Mouse (Mus musculus) midbrain, embryonic 14.5 days (tissue): Measurements from ENCODE around the gene Tmem156. TPM values are rescaled to one million over a fixed set of nuclear protein-coding genes. Genes with fewer than 3 reads are reported as not detected.

Experiments
- ATAC-seq: fragments of 200-750 bp; cut with Nextera tagmentation; 2 replicates; pipeline ENCODE4 v1.8.0; 2017; ENCODE audit warnings: moderate number of reproducible peaks, moderate library complexity; ENCODE audit not compliant: low FRiP score, low TSS enrichment
- DNase-seq: peaks from one replicate; pipeline ENCODE4 v3.0.0-alpha.2; 2015
- H3K27ac ChIP-seq: fragments of 300-500 bp; sonication (generic); replicated peaks from 2 replicates; pipeline ENCODE4 v1.5.1; 2014; ENCODE audit warnings: mild to moderate bottlenecking, low read depth, low read length, moderate library complexity
- H3K27me3 ChIP-seq: fragments of 300-500 bp; sonication (generic); 2 replicates; pipeline ENCODE4 v1.6.1; 2014; ENCODE audit warnings: low read length, control low read depth, mixed read lengths; ENCODE audit not compliant: control insufficient read depth, insufficient read depth
- H3K36me3 ChIP-seq: fragments of 300-500 bp; sonication (generic); 2 replicates; pipeline ENCODE4 v1.6.1; 2014; ENCODE audit warnings: low read length, control low read depth; ENCODE audit not compliant: control insufficient read depth, insufficient read depth
- H3K4me1 ChIP-seq: fragments of 300-500 bp; sonication (generic); 2 replicates; pipeline ENCODE4 v1.6.1; 2014; ENCODE audit warnings: mild to moderate bottlenecking, antibody characterized with exemption, low read length, control low read depth; ENCODE audit not compliant: control insufficient read depth, insufficient read depth
- H3K4me2 ChIP-seq: fragments of 300-500 bp; sonication (generic); 2 replicates; pipeline ENCODE4 v1.6.1; 2014; ENCODE audit warnings: mild to moderate bottlenecking, low read length, moderate library complexity
- H3K4me3 ChIP-seq: fragments of 300-500 bp; sonication (generic); replicated peaks from 2 replicates; pipeline ENCODE4 v1.5.1; 2014; ENCODE audit warnings: low read depth, low read length
- H3K9ac ChIP-seq: fragments of 300-500 bp; sonication (generic); replicated peaks from 2 replicates; pipeline ENCODE4 v1.6.1; 2014; ENCODE audit warnings: mild to moderate bottlenecking, low read length, moderate library complexity
- H3K9me3 ChIP-seq: fragments of 300-500 bp; sonication (generic); 2 replicates; pipeline ENCODE4 v1.6.1; 2016; ENCODE audit warnings: low read length, control low read depth, mixed read lengths; ENCODE audit not compliant: control insufficient read depth
- WGBS: fragments of 180-500 bp; shearing (Covaris S2); extraction: QIAGEN DNeasy Blood & Tissue Kit; methylation state at CpG from one replicate; pipeline ENCODE4 v1.1.7; 2014; 5-methylcytosine and 5-hydroxymethylcytosine counted together
- polyA plus RNA-seq: library from polyadenylated mRNA; unstranded; fragments of >200 nt; fragmentation: Nextera tagmentation; extraction: Ambion mirVana; gene quantifications from 2 replicates; pipeline ENCODE4 v1.2.1, GENCODE M21; 2014

The Tmem156 gene
- polyA plus RNA-seq, 1 experiment from 2014 or later = not detected

DNA sequence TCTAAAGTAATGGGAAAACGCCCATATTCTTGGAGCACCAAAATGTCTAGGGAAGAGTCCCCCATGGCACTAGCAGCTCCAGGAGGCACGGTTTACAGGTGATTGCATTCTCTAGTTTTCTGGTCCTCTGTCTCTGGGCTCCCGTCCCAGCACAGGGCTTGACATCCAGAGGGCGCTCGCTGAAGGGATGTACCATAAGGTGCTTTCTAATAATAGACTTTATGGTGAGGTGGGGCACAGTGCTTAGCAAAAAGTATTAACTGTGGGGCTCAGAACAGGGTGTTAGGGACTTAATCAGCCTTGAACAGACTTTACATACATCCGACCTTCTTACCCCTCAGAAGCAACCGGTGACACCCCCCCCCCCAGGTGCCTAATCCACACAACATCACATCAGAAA is 17.2 kb downstream of the Tmem156 start:
- no peak overlapping the region for H3K9ac ChIP-seq
- no peak overlapping the region for H3K4me2 ChIP-seq
- no peaks in the 10 kb centered on the region for H3K4me1 ChIP-seq
- no peaks in the 10 kb centered on the region for H3K27me3 ChIP-seq
- no peak overlapping the region for H3K4me3 ChIP-seq
- no peak overlapping the region for H3K27ac ChIP-seq
- no peaks in the 10 kb centered on the region for H3K9me3 ChIP-seq
- H3K36me3 ChIP-seq = no peaks in the 10 kb centered on the region
- WGBS = 67% methylated on average over 7 of the region's 7 CpGs
- DNase-seq (no peak), ATAC-seq (no peak)

DNA sequence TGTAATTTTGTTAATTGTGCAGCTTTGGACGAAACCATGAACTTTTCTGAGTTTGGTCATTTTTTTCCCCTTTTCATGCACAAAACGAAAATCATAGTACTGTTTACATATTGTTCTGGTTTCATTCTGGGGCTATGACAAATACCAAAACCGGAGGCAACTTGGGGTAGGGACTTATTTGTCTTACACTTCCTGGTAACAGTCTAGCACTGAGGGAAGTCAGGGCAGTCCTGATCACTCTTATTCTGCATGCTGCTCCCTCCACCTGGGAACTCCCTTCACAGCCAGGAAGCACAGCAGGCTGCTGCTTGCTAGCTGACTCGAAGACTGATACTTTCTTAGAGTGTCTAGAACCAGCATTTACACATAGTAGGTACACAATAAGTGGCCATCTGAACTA is 18.7 kb downstream of the Tmem156 start:
- Histone ChIP-seq H3K27me3 (no peaks in the 10 kb centered on the region), H3K36me3 (no peaks in the 10 kb centered on the region), H3K27ac (no peak overlapping the region), H3K4me2 (no peak overlapping the region), H3K9ac (no peak overlapping the region), H3K9me3 (no peaks in the 10 kb centered on the region), H3K4me1 (no peaks in the 10 kb centered on the region), H3K4me3 (no peak overlapping the region)
- ATAC-seq (no peak), DNase-seq (no peak)
- WGBS = 76% methylated on average over 4 of the region's 4 CpGs

DNA sequence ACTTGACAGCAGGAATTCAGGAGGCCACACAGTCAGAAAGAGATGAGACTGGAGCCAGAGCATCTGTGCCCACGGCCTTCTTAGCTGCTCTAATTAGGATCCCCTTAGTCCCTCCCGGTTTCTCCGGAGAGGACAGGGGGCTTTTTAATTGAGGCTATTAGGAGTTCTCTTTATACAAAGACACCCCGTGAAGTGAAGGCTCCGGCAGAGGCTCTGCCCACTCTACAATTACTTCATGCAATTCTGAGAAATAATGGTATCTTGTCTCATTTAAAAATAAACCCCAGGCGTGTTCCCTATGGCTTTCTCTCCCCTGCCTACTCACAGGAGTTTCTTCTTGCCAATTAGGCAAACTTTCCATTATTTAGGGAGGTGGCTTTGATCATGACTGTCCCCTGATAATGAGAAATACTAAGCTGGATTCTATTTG is 20.2 kb downstream of the Tmem156 start:
- ATAC-seq = peak; percentile 70; the same call in 1 of the 2 replicates
- no peaks in the 10 kb centered on the region for H3K4me1 ChIP-seq
- H3K27me3 ChIP-seq = no peaks in the 10 kb centered on the region
- no peak overlapping the region; the same call in 1 of the 2 replicates for H3K27ac ChIP-seq
- no peak overlapping the region for H3K4me2 ChIP-seq
- no peaks in the 10 kb centered on the region for H3K9me3 ChIP-seq
- H3K36me3 ChIP-seq = no peaks in the 10 kb centered on the region
- DNase-seq = peak; percentile 62
- 8% methylated on average over 6 of the region's 6 CpGs for WGBS
- no peak overlapping the region for H3K4me3 ChIP-seq
- no peak overlapping the region for H3K9ac ChIP-seq

DNA sequence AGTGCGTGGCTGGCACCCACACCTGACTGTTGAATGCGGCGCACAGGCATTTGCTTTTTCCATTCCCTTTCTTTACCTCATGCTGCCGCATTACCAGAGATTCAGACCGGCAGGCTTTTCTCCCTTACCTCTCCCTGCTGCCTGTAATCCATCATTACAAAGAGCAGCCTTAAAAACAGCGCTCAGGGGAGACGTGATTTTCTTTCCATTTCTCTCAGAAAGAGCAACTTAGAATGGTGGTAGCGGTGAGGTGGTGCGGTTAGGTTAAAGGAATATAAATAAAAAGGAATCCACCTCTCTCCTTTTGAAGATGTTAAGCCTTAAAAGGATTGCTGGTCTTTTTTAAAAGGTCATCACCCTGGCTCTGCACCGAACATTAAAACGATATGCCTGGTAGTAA is 22.1 kb downstream of the Tmem156 start:
- no peak for ATAC-seq
- DNase-seq = peak; percentile 44

DNA sequence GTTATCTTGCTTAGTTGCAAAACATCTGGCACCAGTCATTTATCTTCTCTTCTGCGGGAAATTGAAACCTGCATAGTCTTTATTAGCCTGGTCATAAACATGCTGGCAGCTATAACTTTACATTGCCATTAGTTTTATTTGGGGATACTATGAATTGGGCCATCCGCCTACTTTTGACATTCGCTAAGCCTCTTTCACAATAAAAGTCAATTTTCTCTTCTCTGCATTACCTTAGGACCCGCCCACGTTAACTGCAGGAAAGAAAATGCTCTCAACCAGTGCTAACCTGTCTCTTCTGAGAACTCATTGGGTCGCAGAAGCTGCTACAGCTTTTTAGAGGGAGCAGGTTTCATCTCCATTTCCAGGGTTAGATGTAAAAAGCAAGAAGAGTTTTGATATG is 23.8 kb downstream of the Tmem156 start:
- WGBS = 92% methylated on average over 6 of the region's 6 CpGs
- ATAC-seq = no peak

More for the DNA sequence above, 22.1 kb downstream of the Tmem156 start:
- Histone ChIP-seq H3K4me2 (no peak overlapping the region), H3K27me3 (no peaks in the 10 kb centered on the region), H3K27ac (peak overlapping the region; percentile 70; the same call in 1 of the 2 replicates), H3K4me1 (no peaks in the 10 kb centered on the region), H3K36me3 (no peaks in the 10 kb centered on the region), H3K4me3 (no peak overlapping the region), H3K9ac (no peak overlapping the region), H3K9me3 (no peaks in the 10 kb centered on the region)
- WGBS = 53% methylated on average over 11 of the region's 11 CpGs

DNA sequence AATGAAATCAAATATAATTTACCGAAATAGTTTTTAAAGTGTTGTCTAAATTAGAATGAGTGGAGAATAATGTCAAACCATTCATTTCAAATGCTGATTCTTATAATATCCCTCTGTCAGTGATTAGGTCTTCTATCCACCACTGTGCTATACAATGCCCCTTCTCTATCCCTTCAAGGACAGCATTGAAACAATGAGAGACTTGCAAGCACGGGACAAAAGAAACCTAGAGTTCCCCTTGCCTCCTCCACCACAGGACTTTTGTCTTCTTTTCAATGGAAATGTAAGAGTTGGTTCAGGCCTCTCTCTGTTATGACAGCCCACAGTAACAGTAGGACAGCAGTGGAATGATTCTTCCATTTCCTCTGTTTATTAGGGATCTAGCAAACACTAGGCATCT is 28.7 kb downstream of the Tmem156 start:
- Histone ChIP-seq H3K4me3 (no peak overlapping the region), H3K9ac (no peak overlapping the region), H3K36me3 (no peaks in the 10 kb centered on the region), H3K27me3 (no peaks in the 10 kb centered on the region), H3K4me1 (no peaks in the 10 kb centered on the region), H3K4me2 (no peak overlapping the region), H3K27ac (no peak overlapping the region), H3K9me3 (no peaks in the 10 kb centered on the region)
- WGBS = 60% methylated on average over 2 of the region's 2 CpGs
- no peak for ATAC-seq
- DNase-seq = no peak

More for the DNA sequence above, 23.8 kb downstream of the Tmem156 start:
- H3K9ac ChIP-seq = no peak overlapping the region
- no peak overlapping the region for H3K4me3 ChIP-seq
- DNase-seq = no peak
- H3K27ac ChIP-seq = no peak overlapping the region
- no peaks in the 10 kb centered on the region for H3K36me3 ChIP-seq
- no peaks in the 10 kb centered on the region for H3K27me3 ChIP-seq
- no peak overlapping the region for H3K4me2 ChIP-seq
- H3K4me1 ChIP-seq = no peaks in the 10 kb centered on the region
- H3K9me3 ChIP-seq = no peaks in the 10 kb centered on the region

DNA sequence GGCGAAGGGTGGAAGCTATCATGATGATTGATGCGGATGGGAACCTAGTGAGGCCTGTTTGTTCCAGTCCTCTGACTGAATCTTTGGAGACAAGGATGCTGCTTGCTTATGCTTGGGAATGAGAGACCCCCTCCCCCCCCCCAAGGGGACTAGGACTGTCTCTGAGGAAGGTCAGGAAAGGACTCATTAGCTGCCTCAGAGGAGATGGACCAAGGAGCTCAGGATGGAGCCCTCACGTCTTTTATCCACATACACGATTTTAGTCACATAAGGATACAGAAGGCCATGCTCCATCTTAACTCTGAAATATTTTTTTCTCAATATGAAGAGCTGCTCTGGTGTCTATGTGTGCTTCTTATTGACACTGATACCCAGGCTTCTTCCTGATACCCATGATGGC is 29.7 kb downstream of the Tmem156 start:
- Histone ChIP-seq H3K4me3 (no peak overlapping the region), H3K9ac (no peak overlapping the region), H3K4me2 (no peak overlapping the region), H3K27ac (no peak overlapping the region), H3K4me1 (no peaks in the 10 kb centered on the region), H3K36me3 (no peaks in the 10 kb centered on the region), H3K27me3 (no peaks in the 10 kb centered on the region), H3K9me3 (no peaks in the 10 kb centered on the region)
- DNase-seq (no peak), ATAC-seq (no peak)
- 92% methylated on average over 4 of the region's 4 CpGs for WGBS

DNA sequence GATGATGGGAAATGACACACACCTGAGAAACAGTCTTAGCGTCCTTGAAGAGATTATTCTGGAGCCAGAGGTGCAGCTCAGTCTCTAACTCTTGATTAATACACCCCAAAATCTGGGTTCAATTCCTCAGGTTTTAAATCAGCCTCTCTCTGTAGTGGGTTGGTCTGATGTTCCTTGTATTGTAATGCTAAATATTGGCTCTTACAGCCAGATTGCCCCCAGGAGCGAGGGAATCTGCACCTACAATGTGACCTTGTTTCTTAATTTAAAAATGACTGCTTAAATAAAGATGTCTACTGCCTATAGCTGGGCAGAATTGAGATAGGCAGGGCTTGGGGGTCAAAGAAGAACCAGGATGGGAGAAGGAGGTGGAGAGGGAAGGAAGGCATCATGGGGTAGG is 32.1 kb downstream of the Tmem156 start:
- Histone ChIP-seq H3K9ac (no peak overlapping the region), H3K4me1 (no peaks in the 10 kb centered on the region), H3K4me3 (no peak overlapping the region), H3K27ac (no peak overlapping the region), H3K9me3 (no peaks in the 10 kb centered on the region), H3K36me3 (no peaks in the 10 kb centered on the region), H3K4me2 (no peak overlapping the region), H3K27me3 (no peaks in the 10 kb centered on the region)
- ATAC-seq (no peak), DNase-seq (no peak)
- WGBS = 68% methylated on average over 2 of the region's 2 CpGs

DNA sequence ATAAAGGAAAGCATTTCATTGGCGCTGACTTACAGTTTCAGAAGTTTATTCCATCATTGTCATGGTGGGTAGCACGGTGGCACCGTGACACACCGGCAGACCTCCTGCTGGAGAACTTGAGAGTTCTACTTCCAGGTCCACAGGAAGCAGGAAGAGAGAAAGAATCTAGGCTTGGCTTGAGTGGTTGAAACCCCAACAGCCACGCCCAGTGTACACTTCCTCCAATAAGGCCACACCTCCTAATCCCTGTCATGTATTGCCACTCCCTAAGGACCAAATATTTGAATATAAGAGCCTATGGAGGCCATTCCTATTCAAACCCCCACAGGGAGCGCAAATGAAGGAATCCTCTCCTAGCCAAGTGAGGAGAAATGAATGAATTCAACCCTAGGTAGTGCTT is 34.3 kb downstream of the Tmem156 start:
- Histone ChIP-seq H3K4me1 (no peaks in the 10 kb centered on the region), H3K4me3 (no peak overlapping the region), H3K36me3 (no peaks in the 10 kb centered on the region), H3K9ac (no peak overlapping the region), H3K9me3 (no peaks in the 10 kb centered on the region), H3K4me2 (no peak overlapping the region), H3K27me3 (no peaks in the 10 kb centered on the region), H3K27ac (no peak overlapping the region)
- ATAC-seq = no peak
- WGBS = 92% methylated on average over 6 of the region's 6 CpGs
- no peak for DNase-seq
